Mouse (Mus musculus) forebrain, embryonic 16.5 days (tissue): Measurements from ENCODE around the gene Itgb6. TPM values are rescaled to one million over a fixed set of nuclear protein-coding genes. Genes with fewer than 3 reads are reported as not detected.

Experiments used
- ATAC-seq: fragments of 200-750 bp; cut with Nextera tagmentation; 2 replicates; pipeline ENCODE4 v1.8.0; 2017; ENCODE audit warnings: mild to moderate bottlenecking, moderate library complexity
- H3K27ac ChIP-seq: fragments of 300-500 bp; sonication (generic); 2 replicates; pipeline ENCODE4 v1.5.1; 2014; ENCODE audit warnings: low read length, control low read depth
- H3K27me3 ChIP-seq: fragments of 300-500 bp; sonication (generic); replicated peaks from 2 replicates; pipeline ENCODE4 v1.6.1; 2014; ENCODE audit warnings: low read length; ENCODE audit not compliant: control insufficient read depth, insufficient read depth
- H3K36me3 ChIP-seq: fragments of 300-500 bp; sonication (generic); 2 replicates; pipeline ENCODE4 v1.6.1; 2014; ENCODE audit not compliant: control insufficient read depth, insufficient read depth
- H3K4me1 ChIP-seq: fragments of 300-500 bp; sonication (generic); replicated peaks from 2 replicates; pipeline ENCODE4 v1.6.1; 2014; ENCODE audit warnings: low read length; ENCODE audit not compliant: control insufficient read depth, insufficient read depth
- H3K4me2 ChIP-seq: fragments of 300-500 bp; sonication (generic); 2 replicates; pipeline ENCODE4 v1.6.1; 2014; ENCODE audit warnings: mild to moderate bottlenecking, low read length, control low read depth
- H3K4me3 ChIP-seq: fragments of 300-500 bp; sonication (generic); replicated peaks from 2 replicates; pipeline ENCODE4 v1.5.1; 2014; ENCODE audit warnings: mild to moderate bottlenecking, low read length, control low read depth
- H3K9ac ChIP-seq: fragments of 300-500 bp; sonication (generic); replicated peaks from 2 replicates; pipeline ENCODE4 v1.6.1; 2014; ENCODE audit warnings: low read depth, low read length, control low read depth
- H3K9me3 ChIP-seq: fragments of 300-500 bp; sonication (generic); 2 replicates; pipeline ENCODE4 v1.6.1; 2016; ENCODE audit warnings: low read length; ENCODE audit not compliant: control insufficient read depth
- WGBS: fragments of 180-500 bp; shearing (Covaris S2); extraction: QIAGEN DNeasy Blood & Tissue Kit; methylation state at CpG from one replicate; pipeline ENCODE4 v1.1.7; 2014; 5-methylcytosine and 5-hydroxymethylcytosine counted together
- polyA plus RNA-seq: library from polyadenylated mRNA; unstranded; fragments of >200 nt; fragmentation: Nextera tagmentation; extraction: Ambion mirVana; gene quantifications from 2 replicates; pipeline ENCODE4 v1.2.1, GENCODE M21; 2015

The Itgb6 gene
- polyA plus RNA-seq, 1 experiment from 2014 or later = not detected

DNA sequence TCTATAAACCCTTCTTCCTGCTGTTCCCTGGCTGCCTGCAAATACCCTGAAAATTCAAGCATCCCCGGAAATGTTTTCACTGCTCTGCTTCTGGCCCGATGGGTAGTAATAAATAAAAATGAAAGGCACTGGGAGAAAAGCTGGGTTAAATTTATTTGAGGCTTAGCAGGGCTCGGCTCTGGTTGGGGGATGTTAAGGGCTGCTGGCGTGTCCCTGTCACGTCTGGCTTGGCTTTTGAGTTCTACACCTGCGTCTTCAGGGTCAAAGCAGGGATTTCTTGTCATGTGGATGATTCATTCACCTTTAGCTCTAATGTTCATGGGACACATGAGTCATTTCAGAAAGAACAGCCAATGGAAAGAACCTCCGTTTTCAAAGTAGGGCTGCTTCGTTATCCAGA is 26.7 kb downstream of the Itgb6 start:
- 0 out of 2 replicates have a peak, but pooled peaks cover 4% of the 10 kb centered on the region for H3K4me1 ChIP-seq
- no peak overlapping the region for H3K9ac ChIP-seq
- no peak for ATAC-seq
- H3K27ac ChIP-seq = no peak overlapping the region
- WGBS = 79% methylated on average over 8 of the region's 8 CpGs
- no peaks in the 10 kb centered on the region for H3K9me3 ChIP-seq
- no peak overlapping the region for H3K4me3 ChIP-seq
- H3K36me3 ChIP-seq = no peaks in the 10 kb centered on the region
- H3K27me3 ChIP-seq = no peaks in the 10 kb centered on the region
- H3K4me2 ChIP-seq = no peak overlapping the region

- Histone ChIP-seq H3K27ac (no peak overlapping the region), H3K9ac (no peak overlapping the region), H3K27me3 (no peaks in the 10 kb centered on the region), H3K9me3 (no peaks in the 10 kb centered on the region), H3K4me3 (no peak overlapping the region), H3K4me2 (no peak overlapping the region), H3K4me1 (0 out of 2 replicates have a peak, but pooled peaks cover 4% of the 10 kb centered on the region), H3K36me3 (no peaks in the 10 kb centered on the region)
- no peak for ATAC-seq
- WGBS = 89% methylated on average over 8 of the region's 8 CpGs
Observed at GRCm38 (mm10) chr2:60694563-60694962, 27.9 kb downstream of the Itgb6 start.

GRCm38 (mm10) chr2:60692239-60692638 is 30.2 kb downstream of the Itgb6 start:
- H3K4me2 ChIP-seq = no peak overlapping the region
- no peaks in the 10 kb centered on the region for H3K9me3 ChIP-seq
- H3K9ac ChIP-seq = no peak overlapping the region
- no peaks in the 10 kb centered on the region for H3K27me3 ChIP-seq
- H3K4me1 ChIP-seq = no peaks in the 10 kb centered on the region
- no peak for ATAC-seq
- H3K36me3 ChIP-seq = no peaks in the 10 kb centered on the region
- WGBS = 86% methylated on average over 5 of the region's 5 CpGs
- H3K27ac ChIP-seq = no peak overlapping the region
- no peak overlapping the region for H3K4me3 ChIP-seq

GRCm38 (mm10) chr2:60690212-60690611 is 32.2 kb downstream of the Itgb6 start:
- no peaks in the 10 kb centered on the region for H3K9me3 ChIP-seq
- H3K4me3 ChIP-seq = no peak overlapping the region
- no peak overlapping the region for H3K4me2 ChIP-seq
- no peak overlapping the region for H3K9ac ChIP-seq
- no peak overlapping the region for H3K27ac ChIP-seq
- 42% methylated on average over 1 of the region's 1 CpGs for WGBS
- no peaks in the 10 kb centered on the region for H3K4me1 ChIP-seq
- no peaks in the 10 kb centered on the region for H3K36me3 ChIP-seq
- no peak for ATAC-seq
- no peaks in the 10 kb centered on the region for H3K27me3 ChIP-seq

GRCm38 (mm10) chr2:60688944-60689615 is 33.4 kb downstream of the Itgb6 start:
- H3K27me3 ChIP-seq = no peaks in the 10 kb centered on the region
- no peaks in the 10 kb centered on the region for H3K9me3 ChIP-seq
- no peaks in the 10 kb centered on the region for H3K36me3 ChIP-seq
- no peaks in the 10 kb centered on the region for H3K4me1 ChIP-seq
- no peak overlapping the region for H3K4me2 ChIP-seq
- no peak overlapping the region for H3K4me3 ChIP-seq
- ATAC-seq = no peak
- H3K9ac ChIP-seq = no peak overlapping the region
- H3K27ac ChIP-seq = no peak overlapping the region
- WGBS = 65% methylated on average over 14 of the region's 14 CpGs

GRCm38 (mm10) chr2:60688150-60688549 is 34.3 kb downstream of the Itgb6 start:
- H3K9ac ChIP-seq = no peak overlapping the region
- 90% methylated on average over 1 of the region's 1 CpGs for WGBS
- ATAC-seq = no peak
- H3K4me1 ChIP-seq = no peaks in the 10 kb centered on the region
- no peaks in the 10 kb centered on the region for H3K9me3 ChIP-seq
- H3K4me3 ChIP-seq = no peak overlapping the region
- no peaks in the 10 kb centered on the region for H3K27me3 ChIP-seq
- no peak overlapping the region for H3K4me2 ChIP-seq
- no peaks in the 10 kb centered on the region for H3K36me3 ChIP-seq
- H3K27ac ChIP-seq = no peak overlapping the region

DNA sequence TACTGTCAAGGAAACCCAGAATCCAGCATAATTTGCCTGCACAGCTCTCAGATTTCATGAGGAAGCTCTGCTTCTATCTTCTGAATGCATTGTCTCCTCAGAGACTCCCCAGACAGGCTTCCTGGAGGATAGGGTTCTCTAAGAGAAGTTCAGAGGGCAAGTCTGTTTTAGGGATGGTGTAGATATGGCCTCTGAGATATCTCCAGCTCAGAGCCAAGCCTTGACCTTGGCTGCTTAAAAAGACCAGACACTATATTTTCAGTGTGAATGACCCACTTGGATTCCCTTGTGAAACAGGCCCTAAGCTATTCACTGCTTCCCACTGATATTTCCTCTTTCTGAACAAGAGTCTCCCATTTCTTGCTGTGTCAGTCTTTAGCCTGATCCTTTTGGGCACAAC is 36.5 kb downstream of the Itgb6 start:
- no peaks in the 10 kb centered on the region for H3K9me3 ChIP-seq
- H3K27ac ChIP-seq = no peak overlapping the region
- no peak overlapping the region for H3K4me3 ChIP-seq
- H3K27me3 ChIP-seq = no peaks in the 10 kb centered on the region
- no peak for ATAC-seq
- no peak overlapping the region for H3K4me2 ChIP-seq
- H3K4me1 ChIP-seq = no peaks in the 10 kb centered on the region
- H3K9ac ChIP-seq = no peak overlapping the region
- H3K36me3 ChIP-seq = no peaks in the 10 kb centered on the region

DNA sequence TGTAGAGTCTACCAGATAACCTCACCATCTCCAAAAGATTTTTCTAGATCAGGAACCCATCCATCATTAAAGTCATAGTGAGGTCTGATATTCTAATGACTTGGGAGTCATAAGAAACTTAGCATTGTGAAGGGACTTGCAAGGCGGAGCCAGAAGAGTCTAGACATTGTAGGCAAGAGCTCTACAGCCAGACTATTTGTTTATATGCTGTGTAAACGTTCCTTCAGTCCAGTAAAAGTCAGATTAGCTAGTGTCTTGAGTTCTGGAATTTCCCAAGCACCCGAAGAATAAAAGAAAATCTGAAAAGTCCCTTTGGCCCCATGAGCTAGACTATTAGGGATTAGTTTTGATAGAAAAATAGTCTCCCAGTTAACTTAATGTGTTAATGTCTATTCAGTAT is 38.3 kb downstream of the Itgb6 start:
- H3K4me1 ChIP-seq = no peaks in the 10 kb centered on the region
- WGBS = 76% methylated on average over 3 of the region's 3 CpGs
- no peak overlapping the region for H3K4me2 ChIP-seq
- H3K4me3 ChIP-seq = no peak overlapping the region
- ATAC-seq = no peak
- H3K27me3 ChIP-seq = no peaks in the 10 kb centered on the region
- no peak overlapping the region for H3K9ac ChIP-seq
- no peaks in the 10 kb centered on the region for H3K36me3 ChIP-seq
- no peaks in the 10 kb centered on the region for H3K9me3 ChIP-seq
- no peak overlapping the region for H3K27ac ChIP-seq

DNA sequence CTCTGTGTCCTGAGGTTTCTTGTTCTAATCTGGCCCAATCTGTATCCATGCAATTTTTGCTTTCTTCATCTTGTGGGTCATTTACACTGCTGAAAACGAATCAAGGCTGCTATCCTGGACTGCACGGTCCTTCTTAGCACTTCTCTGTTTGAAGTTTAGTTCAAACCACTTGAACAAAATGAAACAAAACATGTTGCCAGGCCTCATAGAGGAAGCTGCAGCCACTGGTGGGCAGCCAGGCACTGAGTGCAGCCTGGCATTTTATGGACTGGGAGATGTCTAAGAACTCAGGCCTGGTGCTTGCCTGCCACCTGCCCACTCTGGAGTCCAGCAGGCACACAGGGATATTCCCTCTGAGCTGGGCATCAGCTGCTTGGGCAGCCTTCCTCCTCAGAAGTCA is 39.9 kb downstream of the Itgb6 start:
- Histone ChIP-seq H3K27ac (no peak overlapping the region), H3K4me2 (no peak overlapping the region), H3K27me3 (no peaks in the 10 kb centered on the region), H3K4me1 (no peaks in the 10 kb centered on the region), H3K9ac (no peak overlapping the region), H3K36me3 (no peaks in the 10 kb centered on the region), H3K4me3 (no peak overlapping the region), H3K9me3 (no peaks in the 10 kb centered on the region)
- WGBS = 85% methylated on average over 2 of the region's 2 CpGs
- ATAC-seq = no peak

DNA sequence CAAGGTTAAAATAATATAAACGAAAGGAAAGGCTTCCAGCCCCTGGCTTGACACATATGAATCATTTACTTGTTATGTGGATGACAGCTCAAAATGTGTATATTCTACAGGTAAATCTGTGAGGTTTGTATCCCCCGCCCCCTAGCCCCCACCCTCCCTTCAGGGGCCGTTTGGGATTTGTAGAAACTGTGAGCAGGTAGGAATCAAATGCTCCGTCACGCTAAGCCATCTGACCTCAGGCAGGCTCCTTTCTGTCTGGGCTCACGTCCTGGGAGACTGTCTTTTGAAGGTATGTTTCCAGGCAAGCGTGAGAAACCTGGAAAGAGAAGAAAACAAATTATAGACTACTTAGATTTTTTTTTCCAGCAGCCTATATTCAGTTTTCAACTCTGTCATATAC is 48.0 kb downstream of the Itgb6 start:
- no peaks in the 10 kb centered on the region for H3K36me3 ChIP-seq
- no peak overlapping the region for H3K4me2 ChIP-seq
- no peak overlapping the region for H3K27ac ChIP-seq
- no peaks in the 10 kb centered on the region; the same call in 1 of the 2 replicates for H3K27me3 ChIP-seq
- ATAC-seq = no peak
- H3K9ac ChIP-seq = no peak overlapping the region
- no peaks in the 10 kb centered on the region for H3K4me1 ChIP-seq
- 63% methylated on average over 7 of the region's 7 CpGs for WGBS
- H3K4me3 ChIP-seq = no peak overlapping the region
- no peaks in the 10 kb centered on the region for H3K9me3 ChIP-seq
